In genomic region chrX:136668794-136669193, GRCm38 (mm10) we compare ENCODE assay signal across 35 mouse cellular contexts.
"Had no signal": no experiment of that assay in that cellular context is flagged by ENCODE, and none has a peak within 500 bp of the region (broad histone marks: within the 10 kb centered on the region; RNA-seq: fewer than 3 reads in every experiment).

No protein-coding gene starts in this region.

- H3K9ac ChIP-seq: heart, embryonic 12.5 days; heart, embryonic 13.5 days; heart, embryonic 15.5 days; hindbrain, embryonic 12.5 days; hindbrain, embryonic 13.5 days; hindbrain, embryonic 14.5 days; hindbrain, embryonic 15.5 days; intestine, embryonic 15.5 days; kidney, embryonic 15.5 days had no signal

- H3K4me2 ChIP-seq: heart, embryonic 11.5 days; heart, embryonic 12.5 days; heart, embryonic 13.5 days; heart, embryonic 15.5 days; hindbrain, embryonic 12.5 days; hindbrain, embryonic 13.5 days; hindbrain, embryonic 14.5 days; hindbrain, embryonic 15.5 days; intestine, embryonic 15.5 days; kidney, embryonic 15.5 days had no signal

- H3K4me3 ChIP-seq: heart, embryonic 10.5 days; heart, embryonic 12.5 days; heart, embryonic 13.5 days; heart, embryonic 15.5 days; hindbrain, embryonic 10.5 days; hindbrain, embryonic 12.5 days; hindbrain, embryonic 13.5 days; hindbrain, embryonic 15.5 days; intestine, embryonic 15.5 days; kidney, embryonic 15.5 days; layer of hippocampus, adult 2 months; left cerebral cortex, adult 2 months had no signal

- H3K36me3 ChIP-seq: heart, embryonic 10.5 days; heart, embryonic 12.5 days; heart, embryonic 13.5 days; heart, embryonic 15.5 days; hindbrain, embryonic 10.5 days; hindbrain, embryonic 12.5 days; hindbrain, embryonic 13.5 days; hindbrain, embryonic 15.5 days; intestine, embryonic 15.5 days; kidney, embryonic 15.5 days had no signal

- DNase-seq: heart, postnatal 10 days; heart, postnatal 14 days; heart, postnatal 36 days; heart, postnatal 4 days; kidney, adult 11 months; kidney, adult 18-20 months; kidney, adult 8-10 months; kidney, adult 9 months; kidney, postnatal 10 days; kidney, postnatal 14 days; kidney, postnatal 25 days; kidney, postnatal 36 days; kidney, postnatal 4 days; layer of hippocampus, adult 9-11 months; layer of hippocampus, postnatal 36 days had no signal

- H3K4me1 ChIP-seq: heart, embryonic 10.5 days; heart, embryonic 12.5 days; heart, embryonic 13.5 days; heart, embryonic 15.5 days; hindbrain, embryonic 10.5 days; hindbrain, embryonic 12.5 days; hindbrain, embryonic 13.5 days; hindbrain, embryonic 15.5 days; intestine, embryonic 15.5 days; kidney, embryonic 15.5 days had no signal

- H3K27ac ChIP-seq: heart, embryonic 10.5 days; heart, embryonic 13.5 days; heart, embryonic 15.5 days; hindbrain, embryonic 10.5 days; hindbrain, embryonic 12.5 days; hindbrain, embryonic 13.5 days; hindbrain, embryonic 14.5 days; hindbrain, embryonic 15.5 days; hindbrain, postnatal 0 days; intestine, embryonic 15.5 days; kidney, embryonic 15.5 days; kidney, postnatal 0 days; layer of hippocampus, adult 2 months; left cerebral cortex, adult 2 months had no signal

- ATAC-seq: hindbrain, embryonic 16.5 days; hindbrain, postnatal 0 days; inflammation-experienced regulatory T-cells, adult 6 months; intestine, embryonic 15.5 days; intestine, embryonic 16.5 days; intestine, postnatal 0 days had no signal

- H3K9me3 ChIP-seq: heart, embryonic 10.5 days; heart, embryonic 12.5 days; heart, embryonic 13.5 days; heart, embryonic 15.5 days; hindbrain, embryonic 10.5 days; hindbrain, embryonic 12.5 days; hindbrain, embryonic 13.5 days; hindbrain, embryonic 15.5 days; intestine, embryonic 15.5 days; kidney, embryonic 15.5 days had no signal

- H3K27me3 ChIP-seq: heart, embryonic 15.5 days; hindbrain, embryonic 12.5 days; hindbrain, embryonic 13.5 days; hindbrain, embryonic 15.5 days; intestine, embryonic 15.5 days had no signal
